Mouse (Mus musculus): Measurements from ENCODE around the gene Olfr786.

Olfr786 gene

DNA sequence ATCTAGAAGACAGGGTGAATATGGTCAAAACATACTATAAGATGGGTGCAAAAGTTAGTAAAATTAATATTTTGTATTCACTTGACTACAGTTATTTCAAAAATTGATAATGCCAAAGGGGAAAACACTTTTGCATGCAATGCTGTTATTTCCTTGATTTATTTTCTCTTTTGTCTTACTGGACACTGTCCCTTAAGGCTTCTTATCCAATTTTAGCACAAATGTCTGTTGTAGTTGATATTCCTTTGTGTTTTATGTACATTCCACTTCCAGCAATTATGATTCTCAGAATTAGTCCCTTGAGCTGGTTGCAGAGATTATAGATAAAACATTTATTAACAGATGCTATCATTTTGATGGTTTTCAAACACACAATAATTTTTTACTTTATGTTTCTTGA, at the start of gene Olfr786:
TSS of gene Olfr786 (plus strand) at position 301 of the 400 bp plus-strand sequence.
- no peak for DNase-seq

DNA sequence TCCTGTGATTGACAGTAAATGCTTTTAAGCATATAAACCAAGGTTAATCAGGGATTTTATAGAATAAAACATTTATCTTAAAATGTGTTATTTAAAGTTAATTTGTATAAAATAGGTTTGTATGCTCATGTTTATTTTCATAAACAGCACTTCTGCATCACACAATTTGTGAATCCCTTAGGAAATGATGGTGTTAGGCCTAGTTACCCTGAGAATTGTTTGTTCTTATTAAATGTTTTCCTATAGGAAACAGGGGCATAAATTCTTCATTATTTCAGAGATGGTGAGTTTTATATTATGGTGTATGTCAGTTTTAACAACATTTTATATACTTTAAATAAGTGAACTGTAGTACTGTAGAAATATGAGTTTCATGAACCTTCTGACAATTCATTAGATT, 43.3 kb upstream of the Olfr786 start, which contains the start of gene Olfr784:
TSS of gene Olfr784 (plus strand) at position 301 of the 400 bp plus-strand sequence.
- no peak for DNase-seq

GRCm38 (mm10) chr10:129400892-129401291, 26.2 kb upstream of the Olfr786 start:
- DNase-seq: no peak

DNA sequence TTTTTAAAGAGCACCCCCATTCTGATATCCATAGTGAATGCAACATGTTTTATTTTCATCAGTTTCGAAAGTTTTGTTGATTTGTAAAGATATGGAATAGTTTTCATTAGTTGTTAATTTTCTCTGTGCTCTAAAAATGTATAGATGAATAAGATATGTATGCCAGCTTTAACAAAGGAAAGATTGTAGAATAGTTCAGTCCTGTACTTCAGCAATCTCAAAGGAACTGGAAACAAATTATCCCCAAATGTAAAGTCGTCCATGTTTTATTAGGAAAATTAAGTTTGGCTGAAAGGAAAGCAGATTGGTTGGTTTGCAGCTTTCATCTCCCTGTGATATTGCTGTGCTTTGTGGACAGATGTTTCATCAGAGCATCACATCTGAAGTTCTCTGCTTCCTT, 22.0 kb upstream of the Olfr786 start, which contains the start of gene Olfr785:
TSS of gene Olfr785 (plus strand) at position 301 of the 400 bp plus-strand sequence.
- DNase-seq: no peak

DNA sequence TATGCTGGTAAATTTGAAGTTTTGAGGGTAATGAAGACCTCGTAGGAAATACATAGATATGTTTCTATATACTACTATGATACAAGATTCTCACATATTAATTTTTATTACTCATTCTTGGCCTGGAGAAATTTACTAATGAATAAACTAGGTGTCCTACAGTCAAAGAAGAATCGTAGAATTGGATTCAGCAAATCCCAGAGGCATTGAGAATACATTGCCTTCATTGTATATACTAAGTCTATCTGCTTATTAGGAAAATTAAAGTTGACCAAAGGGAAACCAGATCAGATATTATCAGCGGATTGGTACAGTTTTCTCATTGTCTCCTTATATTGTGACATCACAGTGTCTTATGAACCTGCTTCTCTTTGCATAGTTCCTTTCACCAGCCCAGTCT, 34.5 kb downstream of the Olfr786 start, which contains the start of gene Olfr787:
TSS of gene Olfr787 (plus strand) at position 301 of the 400 bp plus-strand sequence.
- no peak for DNase-seq

DNA sequence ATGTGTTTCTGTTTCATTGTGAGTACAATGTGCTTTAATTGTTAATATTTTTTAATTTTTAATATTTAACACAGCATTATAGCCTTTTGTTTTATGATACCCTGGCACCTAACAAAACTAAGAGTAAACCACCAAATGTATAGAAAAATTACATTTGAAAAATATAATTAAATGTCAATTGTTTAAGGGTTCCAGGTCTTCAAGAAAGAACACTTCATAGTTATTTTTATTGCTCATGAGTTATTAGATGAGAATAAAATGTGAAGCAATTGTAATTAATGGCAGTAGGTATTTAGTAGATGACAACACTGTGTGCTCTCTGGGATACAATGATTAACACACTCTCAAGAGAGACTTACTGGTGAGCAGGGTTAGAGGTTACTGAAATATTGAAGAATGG, 43.6 kb downstream of the Olfr786 start, which contains the start of gene Olfr788:
TSS of gene Olfr788 (plus strand) at position 301 of the 400 bp plus-strand sequence.
- DNase-seq: no peak

DNA sequence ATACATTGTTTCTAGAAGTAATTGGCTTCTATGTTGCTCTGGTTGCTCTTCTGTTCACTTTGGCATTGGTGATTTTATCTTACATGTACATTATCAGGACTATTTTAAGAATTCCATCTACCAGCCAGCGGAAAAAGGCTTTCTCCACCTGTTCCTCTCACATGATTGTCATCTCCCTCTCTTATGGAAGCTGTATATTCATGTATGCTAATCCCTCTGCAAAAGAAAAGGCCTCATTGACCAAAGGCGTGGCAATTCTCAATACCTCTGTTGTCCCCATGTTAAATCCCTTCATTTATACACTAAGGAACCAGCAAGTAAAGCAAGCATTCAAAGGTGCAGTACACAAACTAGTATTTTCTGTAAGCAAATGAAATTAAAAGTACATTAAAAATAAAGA, 46.1 kb downstream of the Olfr786 start:
- DNase-seq: no peak

DNA sequence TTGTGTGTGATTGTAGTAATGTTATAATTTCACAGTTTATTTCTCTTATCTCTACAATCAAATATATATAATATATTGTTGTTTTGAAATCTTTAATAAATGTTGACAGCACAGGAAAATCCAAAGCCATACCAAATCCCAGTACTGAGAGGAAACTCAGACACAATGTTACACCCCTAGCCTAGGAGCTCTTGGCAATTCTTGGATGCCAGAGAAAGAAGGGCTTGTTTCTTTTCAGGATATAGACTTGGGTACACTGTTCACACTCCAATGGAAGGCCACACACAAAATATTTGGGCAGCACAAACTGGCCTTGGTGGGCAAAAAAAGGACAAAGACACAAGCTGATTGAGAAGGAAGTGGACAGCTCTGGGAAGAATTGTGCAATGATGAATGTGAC, 46.6 kb downstream of the Olfr786 start:
- DNase-seq: no peak

DNA sequence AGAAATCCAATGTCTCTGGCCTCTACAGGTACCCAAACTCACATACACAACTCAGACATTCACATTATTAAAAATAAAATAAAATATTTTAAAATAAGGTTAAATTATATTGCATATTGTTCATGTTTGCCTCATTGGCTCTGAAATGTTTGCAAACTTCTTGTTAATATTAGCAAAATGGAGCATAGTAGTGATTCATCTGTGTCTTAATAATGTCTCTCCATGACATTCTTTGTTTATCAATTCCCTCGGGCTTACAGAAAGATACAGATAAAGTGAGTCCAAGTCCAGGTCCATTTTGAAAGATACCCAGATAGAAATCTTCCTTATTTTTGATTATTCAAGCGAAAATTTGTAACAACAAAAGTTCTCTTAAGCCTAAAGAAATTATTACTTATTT, 57.3 kb downstream of the Olfr786 start, which contains the start of gene Olfr789:
TSS of gene Olfr789 (plus strand) at position 301 of the 400 bp plus-strand sequence.
- DNase-seq: no peak

Data from thymus, postnatal 25 days (tissue).